Mouse (Mus musculus) limb, embryonic 14.5 days (tissue): ENCODE data around the gene Cpt1b. TPM values are rescaled to one million over a fixed set of nuclear protein-coding genes. Genes with fewer than 3 reads are reported as not detected.
A peak's percentile ranks its signal among the peaks of the same experiment; 100 is the strongest.

Experiments used
- ATAC-seq: fragments of 200-750 bp; cut with Nextera tagmentation; 2 replicates; pipeline ENCODE4 v1.8.0; 2017; ENCODE audit warnings: low read depth, moderate number of reproducible peaks, moderate TSS enrichment; ENCODE audit not compliant: low FRiP score
- DNase-seq: peaks from one replicate; pipeline ENCODE4 v3.0.0-alpha.2; 2015; ENCODE audit warnings: low spot score
- H3K27ac ChIP-seq: fragments of 300-500 bp; sonication (generic); replicated peaks from 2 replicates; pipeline ENCODE4 v1.5.1; 2014; ENCODE audit warnings: low read depth, mild to moderate bottlenecking, low read length, moderate library complexity, mixed read lengths
- H3K27me3 ChIP-seq: fragments of 300-500 bp; sonication (generic); 2 replicates; pipeline ENCODE4 v1.6.1; 2014; ENCODE audit warnings: low read length, mixed read lengths; ENCODE audit not compliant: control insufficient read depth, insufficient read depth
- H3K36me3 ChIP-seq: fragments of 300-500 bp; sonication (generic); 2 replicates; pipeline ENCODE4 v1.6.1; 2014; ENCODE audit warnings: mild to moderate bottlenecking, low read length, moderate library complexity, mixed read lengths; ENCODE audit not compliant: control insufficient read depth, insufficient read depth
- H3K4me1 ChIP-seq: fragments of 300-500 bp; sonication (generic); 2 replicates; pipeline ENCODE4 v1.6.1; 2014; ENCODE audit warnings: antibody characterized with exemption, low read length, mixed read lengths; ENCODE audit not compliant: control insufficient read depth, insufficient read depth
- H3K4me2 ChIP-seq: fragments of 300-500 bp; sonication (generic); replicated peaks from 2 replicates; pipeline ENCODE4 v1.6.1; 2014; ENCODE audit warnings: low read depth, mild to moderate bottlenecking, low read length, moderate library complexity; ENCODE audit not compliant: severe bottlenecking
- H3K4me3 ChIP-seq: fragments of 300-500 bp; sonication (generic); replicated peaks from 2 replicates; pipeline ENCODE4 v1.5.1; 2014; ENCODE audit warnings: low read length
- H3K9ac ChIP-seq: fragments of 300-500 bp; sonication (generic); 2 replicates; pipeline ENCODE4 v1.6.1; 2014; ENCODE audit warnings: mild to moderate bottlenecking, low read depth, low read length, moderate library complexity; ENCODE audit not compliant: severe bottlenecking
- H3K9me3 ChIP-seq: fragments of 300-500 bp; sonication (generic); 2 replicates; pipeline ENCODE4 v1.6.1; 2016; ENCODE audit warnings: low read length; ENCODE audit not compliant: control insufficient read depth
- POLR2A ChIP-seq: fragments of 200-500 bp; IDR thresholded peaks from 2 replicates; pipeline ENCODE4 v1.8.0; 2012; ENCODE audit warnings: inconsistent platforms, mild to moderate bottlenecking, moderate library complexity, borderline replicate concordance; ENCODE audit not compliant: insufficient read depth, insufficient read length; ENCODE audit errors: extremely low read depth
- WGBS: fragments of 180-500 bp; shearing (Covaris S2); extraction: QIAGEN DNeasy Blood & Tissue Kit; methylation state at CpG from one replicate; pipeline ENCODE4 v1.1.7; 2014; 5-methylcytosine and 5-hydroxymethylcytosine counted together
- polyA plus RNA-seq, 2 experiments: library from polyadenylated mRNA; depleted of rRNA in 1 of 2; stranded (reverse) in 1 of 2; unstranded in 1 of 2; fragments of >200 nt; fragmentation: Nextera tagmentation in 1 of 2; extraction: Ambion mirVana in 1 of 2; gene quantifications; 2 replicates each; pipeline versions ENCODE4 v1.2.1 to v1.2.3; 2012 to 2014

Gene Cpt1b
- polyA plus RNA-seq, 2 experiments, result 0.63 to 3.7 TPM

DNA sequence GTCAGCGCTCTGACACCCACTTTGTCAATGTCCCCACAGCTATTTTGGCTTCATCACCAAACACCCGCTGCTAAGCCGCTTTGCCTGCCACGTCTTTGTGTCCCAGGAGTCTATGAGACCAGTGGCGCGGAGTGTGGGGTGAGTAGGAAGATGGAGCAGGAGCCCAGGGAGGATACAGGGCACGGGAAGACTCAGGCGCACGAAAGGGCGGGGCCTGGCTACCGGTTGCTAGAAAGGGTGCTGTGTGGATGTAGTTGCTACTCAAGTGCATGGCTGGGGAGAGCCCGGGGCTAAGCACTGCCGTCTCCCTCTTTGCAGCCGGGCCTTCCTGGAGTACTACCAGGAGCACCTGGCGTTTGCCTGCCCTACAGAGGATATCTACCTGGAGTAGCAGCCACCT, 35.7 kb upstream of the Cpt1b start:
- Histone ChIP-seq H3K4me2 (no peak overlapping the region), H3K9me3 (no peaks in the 10 kb centered on the region), H3K4me1 (no peaks in the 10 kb centered on the region), H3K27me3 (no peaks in the 10 kb centered on the region), H3K27ac (no peak overlapping the region), H3K4me3 (no peak overlapping the region), H3K9ac (no peak overlapping the region), H3K36me3 (no peaks in the 10 kb centered on the region)
- DNase-seq, result no peak
- TF ChIP-seq POLR2A, result no peak
- no peak for ATAC-seq
- 82% methylated on average over 15 of the region's 15 CpGs for WGBS

DNA sequence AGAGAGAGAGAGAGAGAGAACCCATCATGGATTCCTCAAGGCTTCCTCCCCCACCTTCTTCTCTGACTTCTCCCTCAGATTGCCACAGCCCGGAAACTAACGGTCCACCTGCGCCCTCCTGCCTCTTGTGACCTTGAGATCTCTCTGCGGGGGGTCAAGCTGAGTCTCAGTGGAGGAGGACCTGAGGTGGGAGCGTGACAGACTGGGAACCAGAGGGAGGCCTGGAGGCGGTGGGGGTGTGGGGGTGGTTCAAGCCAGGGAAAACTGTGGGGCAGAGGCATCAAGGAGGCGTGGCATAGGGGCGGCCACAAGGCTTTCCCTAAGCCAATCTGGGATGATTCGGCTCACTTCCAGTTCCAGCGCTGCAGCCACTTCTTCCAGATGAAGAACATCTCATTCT, 34.6 kb upstream of the Cpt1b start:
- no peaks in the 10 kb centered on the region for H3K27me3 ChIP-seq
- no peak overlapping the region for H3K4me3 ChIP-seq
- no peak for ATAC-seq
- no peak overlapping the region for H3K4me2 ChIP-seq
- H3K27ac ChIP-seq, result no peak overlapping the region
- TF ChIP-seq POLR2A, result no peak
- WGBS, result 80% methylated on average over 10 of the region's 10 CpGs
- H3K9ac ChIP-seq, result no peak overlapping the region
- DNase-seq, result no peak
- H3K9me3 ChIP-seq, result no peaks in the 10 kb centered on the region
- no peaks in the 10 kb centered on the region for H3K4me1 ChIP-seq
- no peaks in the 10 kb centered on the region for H3K36me3 ChIP-seq

- DNase-seq (no peak), ATAC-seq (no peak)
- Histone ChIP-seq H3K4me1 (no peaks in the 10 kb centered on the region), H3K27me3 (no peaks in the 10 kb centered on the region; the same call in 1 of the 2 replicates), H3K36me3 (no peaks in the 10 kb centered on the region), H3K4me2 (no peak overlapping the region), H3K9me3 (no peaks in the 10 kb centered on the region), H3K27ac (no peak overlapping the region), H3K9ac (no peak overlapping the region), H3K4me3 (no peak overlapping the region)
- 83% methylated on average over 7 of the region's 7 CpGs for WGBS
- no peak for TF ChIP-seq POLR2A
Measured at GRCm38 (mm10) chr15:89459821-89460220, 34.2 kb upstream of the Cpt1b start.

GRCm38 (mm10) chr15:89458942-89459341, 33.3 kb upstream of the Cpt1b start:
- ATAC-seq (no peak), DNase-seq (no peak)
- H3K27ac ChIP-seq, result no peak overlapping the region
- H3K4me2 ChIP-seq, result no peak overlapping the region
- peaks cover 6% of the 10 kb centered on the region for H3K27me3 ChIP-seq
- no peak for TF ChIP-seq POLR2A
- no peak overlapping the region for H3K4me3 ChIP-seq
- WGBS, result 95% methylated on average over 15 of the region's 15 CpGs
- no peak overlapping the region for H3K9ac ChIP-seq
- no peaks in the 10 kb centered on the region for H3K9me3 ChIP-seq
- peaks cover under 1% of the 10 kb centered on the region; the same call in 1 of the 2 replicates for H3K4me1 ChIP-seq
- H3K36me3 ChIP-seq, result no peaks in the 10 kb centered on the region

GRCm38 (mm10) chr15:89455642-89456041, 30.0 kb upstream of the Cpt1b start:
- Histone ChIP-seq H3K9ac (no peak overlapping the region), H3K9me3 (no peaks in the 10 kb centered on the region), H3K36me3 (no peaks in the 10 kb centered on the region), H3K4me2 (no peak overlapping the region), H3K27ac (no peak overlapping the region), H3K4me3 (no peak overlapping the region), H3K27me3 (peaks cover 12% of the 10 kb centered on the region), H3K4me1 (peaks cover 4% of the 10 kb centered on the region; the same call in 1 of the 2 replicates)
- no peak for DNase-seq
- no peak for TF ChIP-seq POLR2A
- 73% methylated on average over 6 of the region's 6 CpGs for WGBS
- ATAC-seq, result no peak

DNA sequence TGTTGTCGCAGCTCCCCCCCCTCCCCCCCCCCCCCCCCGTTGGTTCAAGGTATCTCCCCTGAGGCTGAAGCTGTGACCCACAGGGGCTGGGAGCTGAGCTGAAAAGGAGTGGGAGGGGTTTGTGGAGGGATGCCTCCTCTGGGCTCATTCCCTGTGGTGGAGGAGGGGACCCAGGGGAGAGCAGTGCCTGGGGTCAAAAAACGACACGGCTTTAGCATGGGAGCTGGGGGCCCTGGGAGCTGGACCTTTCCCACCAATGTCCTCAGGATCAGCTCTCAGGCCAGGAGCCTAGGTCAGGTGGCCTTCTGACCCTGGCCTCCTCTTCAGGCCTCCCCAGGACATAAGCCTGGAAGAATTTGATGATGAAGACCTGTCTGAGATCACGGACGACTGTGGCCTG, 29.2 kb upstream of the Cpt1b start:
- no peak for TF ChIP-seq POLR2A
- ATAC-seq, result no peak
- peak overlapping the region; percentile 47; the same call in 1 of the 2 replicates for H3K4me3 ChIP-seq
- no peak for DNase-seq
- H3K9me3 ChIP-seq, result no peaks in the 10 kb centered on the region
- H3K9ac ChIP-seq, result no peak overlapping the region
- peaks cover 12% of the 10 kb centered on the region for H3K27me3 ChIP-seq
- no peak overlapping the region for H3K4me2 ChIP-seq
- peaks cover 4% of the 10 kb centered on the region; the same call in 1 of the 2 replicates for H3K4me1 ChIP-seq
- no peaks in the 10 kb centered on the region for H3K36me3 ChIP-seq
- H3K27ac ChIP-seq, result no peak overlapping the region
- 25% methylated on average over 5 of the region's 6 CpGs for whole genome bisulfite sequencing
